Mouse (Mus musculus) kidney, adult 2 months (tissue): ENCODE data around the gene Bmp8b.

Source experiments
- CTCF ChIP-seq: fragments of 200-500 bp; conservative IDR thresholded peaks from 2 replicates; pipeline ENCODE4 v1.5.1; 2011; ENCODE audit warnings: low read depth, mild to moderate bottlenecking, control low read depth, low read length, moderate library complexity, mixed read lengths; ENCODE audit not compliant: insufficient read depth, insufficient read length
- POLR2A ChIP-seq: fragments of 200-500 bp; IDR thresholded peaks from one replicate; pipeline ENCODE4 v1.6.1; 2011; ENCODE audit warnings: low read depth, low read length, control low read depth

DNA sequence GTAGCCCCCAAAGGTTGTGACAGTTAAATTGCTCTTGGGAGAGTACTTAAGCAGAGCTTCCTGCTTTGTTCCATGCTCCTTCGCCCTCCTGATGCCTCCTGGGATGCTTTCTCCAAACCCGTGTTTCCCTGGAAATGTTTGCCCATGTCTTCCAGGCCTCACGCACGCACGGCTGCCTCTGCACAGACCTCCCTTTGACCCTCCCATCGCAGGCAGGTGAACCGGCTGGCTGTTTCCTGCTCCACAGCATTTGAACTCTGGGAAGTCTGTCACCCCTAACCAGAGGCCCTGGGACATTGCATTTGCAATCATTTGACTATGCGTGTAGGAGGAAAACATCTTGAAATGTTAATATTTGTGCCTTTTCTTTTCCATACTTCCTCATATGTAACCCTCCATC is 28.0 kb upstream of the Bmp8b start:
- TF ChIP-seq CTCF (no peak), POLR2A (no peak)
